Mouse (Mus musculus): ENCODE data around the gene Stambp. TPM values are rescaled to one million over a fixed set of nuclear protein-coding genes. Genes with fewer than 3 reads are reported as not detected.

Gene Stambp
- polyA plus RNA-seq, 1 experiment from 2014 or later: 70.1 TPM

GRCm38 (mm10) chr6:83582135-83582937 is 9.8 kb upstream of the Stambp start:
- Histone ChIP-seq H3K9ac (replicated peaks; ENCODE audit: low read depth, low read length) (no peak overlapping the region), H3K4me3 (ENCODE audit: low read depth, low read length) (no peak overlapping the region), H3K36me3 (ENCODE audit: control insufficient read depth, insufficient read depth, low read length) (no peaks in the 10 kb centered on the region), H3K27me3 (ENCODE audit: control insufficient read depth, insufficient read depth, low read length) (no peaks in the 10 kb centered on the region), H3K27ac (ENCODE audit: low read depth, low read length) (no peak overlapping the region), H3K4me1 (ENCODE audit: control insufficient read depth, insufficient read depth, low read length) (no peaks in the 10 kb centered on the region), H3K4me2 (ENCODE audit: low read depth, low read length) (peak overlapping the region; percentile 16; the same call in 1 of the 2 replicates), H3K9me3 (ENCODE audit: control insufficient read depth, low read length) (no peaks in the 10 kb centered on the region)
- 44% methylated on average over 20 of the region's 20 CpGs for WGBS
- ATAC-seq (ENCODE audit: low read depth): 0 out of 2 replicates have a peak, but pooled peaks have one; percentile 21

- Histone ChIP-seq H3K27ac (ENCODE audit: low read depth, low read length) (no peak overlapping the region), H3K36me3 (ENCODE audit: control insufficient read depth, insufficient read depth, low read length) (no peaks in the 10 kb centered on the region), H3K4me3 (ENCODE audit: low read depth, low read length) (no peak overlapping the region), H3K9ac (replicated peaks; ENCODE audit: low read depth, low read length) (no peak overlapping the region), H3K27me3 (ENCODE audit: control insufficient read depth, insufficient read depth, low read length) (no peaks in the 10 kb centered on the region), H3K4me1 (ENCODE audit: control insufficient read depth, insufficient read depth, low read length) (0 out of 2 replicates have a peak, but pooled peaks cover 2% of the 10 kb centered on the region), H3K4me2 (ENCODE audit: low read depth, low read length) (no peak overlapping the region), H3K9me3 (ENCODE audit: control insufficient read depth, low read length) (no peaks in the 10 kb centered on the region)
- no peak for ATAC-seq (ENCODE audit: low read depth)
Measured at GRCm38 (mm10) chr6:83577534-83577933, 5.0 kb upstream of the Stambp start.

- Histone ChIP-seq H3K27me3 (ENCODE audit: control insufficient read depth, insufficient read depth, low read length) (no peaks in the 10 kb centered on the region), H3K4me1 (ENCODE audit: control insufficient read depth, insufficient read depth, low read length) (peaks cover 9% of the 10 kb centered on the region), H3K27ac (ENCODE audit: low read depth, low read length) (no peak overlapping the region), H3K9me3 (ENCODE audit: control insufficient read depth, low read length) (no peaks in the 10 kb centered on the region), H3K4me3 (ENCODE audit: low read depth, low read length) (no peak overlapping the region), H3K4me2 (ENCODE audit: low read depth, low read length) (no peak overlapping the region), H3K36me3 (ENCODE audit: control insufficient read depth, insufficient read depth, low read length) (no peaks in the 10 kb centered on the region), H3K9ac (replicated peaks; ENCODE audit: low read depth, low read length) (no peak overlapping the region)
- no peak for ATAC-seq (ENCODE audit: low read depth)
- whole genome bisulfite sequencing: 86% methylated on average over 4 of the region's 4 CpGs
Measured at GRCm38 (mm10) chr6:83575609-83576008, 3.1 kb upstream of the Stambp start.

GRCm38 (mm10) chr6:83571840-83572667 is 475 bp downstream of the Stambp start:
- H3K36me3 ChIP-seq (ENCODE audit: control insufficient read depth, insufficient read depth, low read length): peaks cover 5% of the 10 kb centered on the region; the same call in 1 of the 2 replicates
- peaks cover 9% of the 10 kb centered on the region for H3K4me1 ChIP-seq (ENCODE audit: control insufficient read depth, insufficient read depth, low read length)
- no peaks in the 10 kb centered on the region for H3K9me3 ChIP-seq (ENCODE audit: control insufficient read depth, low read length)
- H3K9ac ChIP-seq (replicated peaks; ENCODE audit: low read depth, low read length): peak overlapping the region; percentile 84
- no peaks in the 10 kb centered on the region for H3K27me3 ChIP-seq (ENCODE audit: control insufficient read depth, insufficient read depth, low read length)
- WGBS: 5% methylated on average over 37 of the region's 37 CpGs
- H3K27ac ChIP-seq (ENCODE audit: low read depth, low read length): peak overlapping the region; percentile 83
- H3K4me2 ChIP-seq (ENCODE audit: low read depth, low read length): peak overlapping the region; percentile 77
- H3K4me3 ChIP-seq (ENCODE audit: low read depth, low read length): peak overlapping the region; percentile 66
- ATAC-seq (ENCODE audit: low read depth): peak; percentile 97

- Histone ChIP-seq H3K4me3 (ENCODE audit: low read depth, low read length) (no peak overlapping the region), H3K36me3 (ENCODE audit: control insufficient read depth, insufficient read depth, low read length) (peaks cover 9% of the 10 kb centered on the region; the same call in 1 of the 2 replicates), H3K9ac (replicated peaks; ENCODE audit: low read depth, low read length) (no peak overlapping the region), H3K27ac (ENCODE audit: low read depth, low read length) (no peak overlapping the region), H3K4me1 (ENCODE audit: control insufficient read depth, insufficient read depth, low read length) (peaks cover 9% of the 10 kb centered on the region), H3K27me3 (ENCODE audit: control insufficient read depth, insufficient read depth, low read length) (no peaks in the 10 kb centered on the region), H3K4me2 (ENCODE audit: low read depth, low read length) (no peak overlapping the region), H3K9me3 (ENCODE audit: control insufficient read depth, low read length) (no peaks in the 10 kb centered on the region)
- WGBS: 81% methylated on average over 20 of the region's 20 CpGs
- ATAC-seq (ENCODE audit: low read depth): no peak
Measured at GRCm38 (mm10) chr6:83568901-83569862, 3.3 kb downstream of the Stambp start.

GRCm38 (mm10) chr6:83555972-83556371 is 16.6 kb downstream of the Stambp start:
- no peak for ATAC-seq (ENCODE audit: low read depth)
- Histone ChIP-seq H3K36me3 (ENCODE audit: control insufficient read depth, insufficient read depth, low read length) (peaks cover 33% of the 10 kb centered on the region), H3K9ac (replicated peaks; ENCODE audit: low read depth, low read length) (no peak overlapping the region), H3K4me2 (ENCODE audit: low read depth, low read length) (no peak overlapping the region), H3K9me3 (ENCODE audit: control insufficient read depth, low read length) (no peaks in the 10 kb centered on the region), H3K4me1 (ENCODE audit: control insufficient read depth, insufficient read depth, low read length) (no peaks in the 10 kb centered on the region), H3K4me3 (ENCODE audit: low read depth, low read length) (no peak overlapping the region), H3K27me3 (ENCODE audit: control insufficient read depth, insufficient read depth, low read length) (no peaks in the 10 kb centered on the region), H3K27ac (ENCODE audit: low read depth, low read length) (no peak overlapping the region)
- 91% methylated on average over 6 of the region's 6 CpGs for WGBS

GRCm38 (mm10) chr6:83548346-83548745 is 24.2 kb downstream of the Stambp start:
- Histone ChIP-seq H3K27me3 (ENCODE audit: control insufficient read depth, insufficient read depth, low read length) (no peaks in the 10 kb centered on the region), H3K36me3 (ENCODE audit: control insufficient read depth, insufficient read depth, low read length) (peaks cover 28% of the 10 kb centered on the region), H3K9me3 (ENCODE audit: control insufficient read depth, low read length) (no peaks in the 10 kb centered on the region), H3K4me3 (ENCODE audit: low read depth, low read length) (no peak overlapping the region), H3K27ac (ENCODE audit: low read depth, low read length) (no peak overlapping the region), H3K9ac (replicated peaks; ENCODE audit: low read depth, low read length) (no peak overlapping the region), H3K4me2 (ENCODE audit: low read depth, low read length) (no peak overlapping the region), H3K4me1 (ENCODE audit: control insufficient read depth, insufficient read depth, low read length) (no peaks in the 10 kb centered on the region)
- no peak for ATAC-seq (ENCODE audit: low read depth)
- 34% methylated on average over 5 of the region's 5 CpGs for WGBS

GRCm38 (mm10) chr6:83545778-83546177 is 26.8 kb downstream of the Stambp start:
- H3K27me3 ChIP-seq (ENCODE audit: control insufficient read depth, insufficient read depth, low read length): no peaks in the 10 kb centered on the region
- no peak overlapping the region for H3K27ac ChIP-seq (ENCODE audit: low read depth, low read length)
- H3K36me3 ChIP-seq (ENCODE audit: control insufficient read depth, insufficient read depth, low read length): peaks cover 24% of the 10 kb centered on the region
- H3K9me3 ChIP-seq (ENCODE audit: control insufficient read depth, low read length): no peaks in the 10 kb centered on the region
- no peak overlapping the region for H3K4me2 ChIP-seq (ENCODE audit: low read depth, low read length)
- 82% methylated on average over 3 of the region's 3 CpGs for WGBS
- H3K9ac ChIP-seq (replicated peaks; ENCODE audit: low read depth, low read length): no peak overlapping the region
- H3K4me1 ChIP-seq (ENCODE audit: control insufficient read depth, insufficient read depth, low read length): no peaks in the 10 kb centered on the region
- no peak for ATAC-seq (ENCODE audit: low read depth)
- H3K4me3 ChIP-seq (ENCODE audit: low read depth, low read length): no peak overlapping the region
